Mouse (Mus musculus) c-Kit-positive CD71-positive TER-119-positive erythroid progenitor cells, embryonic 14.5 days (primary cell): ENCODE results near the gene Hras.

Experiments used
- DNase-seq: peaks from one replicate; pipeline ENCODE4 v3.0.0-alpha.2; 2013; ENCODE audit warnings: low spot score

Gene Hras

GRCm38 (mm10) chr7:141193948-141194347 lies at the start of gene Hras, which contains the start of gene Lrrc56:
Gene Hras (minus strand): TSS chr7:141194005.
Gene Lrrc56 (plus strand): TSS chr7:141194157.
- peak; percentile 98 for DNase-seq

GRCm38 (mm10) chr7:141231551-141231950 lies 37.7 kb upstream of the Hras start:
- no peak for DNase-seq

DNA sequence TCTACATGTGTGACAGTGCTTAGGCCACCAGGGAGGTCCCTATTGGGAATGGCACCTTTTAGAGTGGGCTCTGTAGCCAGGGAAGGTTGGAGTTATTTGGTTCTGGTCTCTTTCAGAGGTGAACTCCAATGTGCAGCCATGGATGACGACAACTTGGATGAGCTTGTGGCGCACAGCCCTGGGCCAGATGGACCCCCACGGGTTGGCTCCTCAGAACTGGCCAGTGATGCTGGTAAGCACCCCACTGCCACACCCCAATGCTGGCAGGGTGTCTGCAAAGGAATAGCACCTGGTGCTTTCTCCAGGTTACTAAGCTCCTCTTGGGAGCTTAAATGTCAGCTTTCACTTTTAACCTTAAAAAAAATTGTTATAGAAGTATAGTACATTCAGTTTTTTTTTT lies 37.3 kb upstream of the Hras start:
- no peak for DNase-seq

- no peak for DNase-seq
Measured at GRCm38 (mm10) chr7:141230570-141230969, 36.8 kb upstream of the Hras start.

- DNase-seq, result no peak
Measured at GRCm38 (mm10) chr7:141229702-141230101, 35.9 kb upstream of the Hras start.

DNA sequence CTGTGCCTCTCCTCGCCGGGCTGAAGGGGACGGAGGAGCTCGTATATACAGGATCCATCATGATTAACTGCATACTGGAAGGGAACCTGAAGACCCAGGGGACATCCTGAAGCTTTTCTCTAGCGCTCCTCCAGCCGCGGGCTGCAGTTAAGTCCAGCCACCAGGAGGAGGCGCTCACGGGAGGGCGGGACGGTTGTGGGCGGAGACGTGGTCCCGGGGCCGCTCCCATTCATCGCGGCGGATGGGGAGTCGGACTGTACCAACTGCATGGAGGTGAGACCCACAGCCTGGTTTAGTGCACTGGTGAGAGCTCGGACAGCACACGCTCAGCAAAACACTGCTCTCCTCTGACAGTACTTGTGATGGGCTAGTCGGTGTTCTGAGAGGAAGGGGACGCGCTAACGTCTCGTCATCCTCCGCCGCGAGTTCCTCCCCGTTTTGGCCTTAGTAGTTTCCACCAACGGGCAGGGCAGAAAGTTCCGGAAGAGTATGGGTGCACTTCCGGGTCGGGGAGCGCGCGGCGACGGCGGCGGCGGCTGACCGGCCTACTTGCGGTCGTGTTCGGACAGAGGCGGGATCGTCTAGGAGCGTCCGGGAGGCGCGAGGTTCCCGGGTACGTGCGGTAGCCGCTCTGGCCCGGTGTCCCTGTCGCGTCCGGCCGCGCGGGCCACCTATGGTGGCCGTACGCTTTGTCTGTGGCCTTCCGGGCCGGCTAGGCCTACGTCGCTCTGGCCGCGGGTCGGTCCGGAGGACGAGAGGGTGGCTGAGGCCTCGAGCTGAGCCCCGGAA lies 34.7 kb upstream of the Hras start, which contains the start of gene Phrf1:
Gene Phrf1 (plus strand): TSS at position 506 of the 789 bp plus-strand sequence.
- peak; percentile 93 for DNase-seq

DNA sequence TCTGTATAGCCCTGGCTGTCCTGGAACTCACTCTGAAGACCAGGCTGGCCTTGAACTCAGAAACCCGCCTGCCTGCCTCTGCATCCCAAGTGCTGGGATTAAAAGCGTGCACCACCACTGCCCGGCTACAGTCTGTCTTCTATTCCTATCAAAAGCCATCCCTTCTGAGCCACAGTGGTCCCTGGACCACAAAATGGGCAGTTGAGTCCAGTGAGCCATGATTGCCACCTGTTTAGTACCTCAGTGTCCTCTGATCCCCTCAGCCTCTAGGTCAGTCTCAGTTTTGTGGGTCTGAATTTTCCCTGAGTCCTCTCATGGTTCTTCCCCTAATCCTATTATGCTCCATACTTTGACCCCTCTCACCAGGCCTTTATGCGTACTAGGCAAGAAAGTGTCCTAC lies 34.0 kb upstream of the Hras start:
- DNase-seq, result no peak

DNA sequence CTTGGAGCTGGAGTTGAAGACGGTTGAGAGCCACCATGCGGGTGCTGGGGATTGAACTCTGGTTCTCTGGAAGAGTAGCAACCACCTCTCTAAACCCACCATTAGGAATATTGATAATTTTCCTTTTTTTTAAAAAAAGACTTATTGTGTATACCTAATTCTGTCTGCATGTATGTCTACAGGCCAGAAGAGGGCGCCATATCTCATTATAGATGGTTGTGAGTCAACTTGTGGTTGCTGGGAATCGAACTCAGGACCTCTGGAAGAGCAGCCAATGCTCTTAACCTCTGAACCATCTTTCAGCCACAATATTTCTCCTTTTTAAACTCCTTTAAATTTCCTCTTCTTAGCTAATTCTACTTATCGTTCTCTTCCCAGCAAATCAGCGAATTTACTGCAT lies 32.7 kb upstream of the Hras start:
- no peak for DNase-seq

DNA sequence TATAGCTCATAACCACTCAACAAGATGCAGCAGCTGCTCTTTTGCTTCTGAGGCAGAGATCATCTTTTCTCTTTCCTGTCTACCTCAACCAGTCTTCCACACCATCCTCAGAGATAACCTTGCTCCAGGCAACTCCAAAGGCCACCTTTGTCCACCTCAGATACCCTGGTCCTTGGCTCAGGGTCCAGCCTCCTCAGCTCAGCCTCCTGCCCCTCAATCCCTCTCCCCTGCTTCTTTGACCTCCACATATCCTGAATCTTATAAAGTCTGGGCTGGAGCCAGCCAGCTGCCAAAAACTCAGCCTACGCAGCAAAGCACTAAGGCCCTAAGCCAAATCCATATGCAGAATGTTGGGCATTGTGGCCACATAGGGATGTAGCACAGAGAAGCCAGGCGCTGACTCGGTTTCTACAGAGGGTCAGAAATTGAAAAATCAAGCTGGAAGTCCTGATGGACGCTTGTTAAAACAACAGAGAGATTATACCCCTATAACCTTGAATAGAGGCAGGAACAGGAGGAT lies 29.0 kb upstream of the Hras start:
- no peak for DNase-seq

DNA sequence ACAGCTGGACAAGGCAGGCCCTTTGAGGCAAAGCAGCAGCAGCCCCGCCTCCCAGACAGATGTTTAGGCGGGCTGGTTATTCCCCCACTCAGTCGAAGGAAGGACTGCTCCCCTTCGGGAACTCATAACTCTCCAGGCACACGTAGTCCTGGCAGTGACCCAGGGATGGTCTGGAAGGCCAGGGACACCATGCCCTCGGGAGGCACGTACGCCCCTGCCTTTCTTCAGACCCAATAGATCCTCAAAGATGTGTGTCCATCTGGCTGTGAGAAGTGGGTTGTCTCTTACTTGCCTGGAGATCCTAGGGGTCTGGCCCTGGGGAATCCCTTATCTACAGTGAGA lies 28.3 kb upstream of the Hras start:
- DNase-seq, result no peak

DNA sequence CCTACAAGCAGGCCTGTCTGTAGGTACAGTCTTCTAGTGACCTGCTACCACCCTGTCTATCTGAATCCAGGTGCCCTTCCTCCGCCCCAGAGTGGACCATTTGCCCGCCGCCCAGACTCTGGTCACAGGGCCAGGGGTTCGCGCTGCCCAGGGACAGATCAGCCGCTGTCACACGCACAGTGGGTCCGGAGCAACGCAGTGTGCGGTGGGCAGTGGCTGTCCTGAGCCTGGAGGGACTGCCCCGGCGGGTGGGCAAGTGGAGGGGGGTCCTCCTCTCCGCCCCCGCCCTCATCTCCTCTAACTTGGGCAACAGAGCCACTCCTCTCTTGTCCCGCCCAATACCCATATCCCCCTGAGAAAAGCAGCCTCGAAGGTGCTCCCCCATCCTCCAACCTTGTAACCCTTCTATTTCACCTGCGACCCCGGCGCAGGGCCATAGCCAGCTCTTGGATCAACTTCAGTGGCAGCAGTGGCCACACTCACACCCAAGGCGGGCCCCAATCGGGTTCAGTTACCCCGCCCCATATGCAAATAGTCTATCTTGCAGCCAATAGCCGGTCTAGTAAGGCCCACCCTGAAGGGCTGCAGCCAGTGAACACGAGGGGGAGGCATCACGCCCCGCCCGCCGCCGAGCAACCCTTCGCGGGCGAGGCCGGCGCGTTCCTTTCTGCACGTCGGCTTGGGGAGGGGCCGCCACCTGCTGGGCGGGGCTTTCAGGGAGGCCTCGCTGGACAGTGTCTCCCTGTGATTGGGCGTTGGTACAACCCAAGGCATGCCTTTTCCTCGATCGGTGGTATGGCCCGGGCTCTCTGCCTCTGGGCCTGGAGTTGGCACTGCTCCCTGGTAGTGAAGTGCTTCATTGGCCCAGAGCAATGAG lies 27.7 kb upstream of the Hras start:
- DNase-seq, result peak; percentile 98

- DNase-seq, result no peak
Measured at GRCm38 (mm10) chr7:141220377-141220776, 26.6 kb upstream of the Hras start.

DNA sequence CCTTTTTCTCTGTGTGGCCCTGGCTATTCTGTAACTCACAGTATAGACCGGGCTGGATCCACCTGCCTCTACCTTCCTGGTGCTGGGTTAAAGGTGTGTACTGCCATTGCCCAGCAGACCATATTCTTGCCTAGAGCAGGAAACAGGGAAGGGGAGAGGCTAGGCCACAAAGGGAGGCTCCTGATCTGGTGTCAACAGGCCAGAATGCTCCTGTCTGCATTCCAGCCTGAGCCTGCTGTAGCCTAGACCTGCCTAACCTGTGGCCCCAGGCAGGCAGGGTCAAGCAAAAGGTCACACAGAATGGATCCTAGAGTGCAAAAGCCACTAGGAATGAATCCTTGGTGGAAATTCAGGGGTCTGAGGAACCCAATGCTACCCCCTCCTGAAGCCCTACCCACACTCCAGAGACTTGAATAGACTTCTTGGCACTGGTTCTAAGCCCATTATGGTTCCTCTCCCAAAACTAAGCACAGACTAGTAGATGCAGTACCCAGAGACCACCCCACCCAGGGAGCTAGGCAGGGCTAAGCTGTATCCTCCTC lies 25.8 kb upstream of the Hras start:
- DNase-seq, result no peak

DNA sequence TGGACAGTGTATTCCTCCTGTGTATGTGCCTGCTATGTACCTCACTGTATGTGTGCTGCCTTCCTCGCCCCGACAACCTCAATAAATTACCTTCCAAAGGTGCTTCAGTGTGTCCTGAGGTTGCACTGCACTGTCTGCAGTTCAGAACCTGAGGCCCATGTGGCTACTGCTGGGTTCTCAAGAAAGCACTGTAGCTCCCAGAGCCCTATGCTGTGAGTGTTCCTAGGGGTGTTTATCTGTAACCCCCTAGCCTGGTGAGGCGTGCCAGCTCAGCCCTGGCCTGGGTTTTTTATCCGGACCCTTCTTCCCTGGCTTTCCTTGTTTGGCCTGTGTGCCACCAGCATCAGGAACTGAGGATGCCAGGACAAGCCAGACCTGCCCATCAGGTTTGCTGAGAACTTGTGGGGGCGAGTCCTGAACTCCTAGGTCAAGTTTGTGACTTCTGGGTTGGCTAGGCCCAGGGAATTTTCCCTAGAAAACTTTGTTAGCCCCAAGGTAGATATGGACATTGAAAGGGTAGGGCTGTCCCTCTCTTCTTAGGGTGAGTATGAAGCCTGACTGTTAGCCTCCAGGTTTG lies 24.8 kb upstream of the Hras start:
- DNase-seq, result no peak

GRCm38 (mm10) chr7:141218141-141218540 lies 24.3 kb upstream of the Hras start:
- no peak for DNase-seq

- DNase-seq, result no peak
Measured at GRCm38 (mm10) chr7:141217343-141218013, 23.7 kb upstream of the Hras start.

- DNase-seq, result no peak
Measured at GRCm38 (mm10) chr7:141216894-141217293, 23.1 kb upstream of the Hras start.

DNA sequence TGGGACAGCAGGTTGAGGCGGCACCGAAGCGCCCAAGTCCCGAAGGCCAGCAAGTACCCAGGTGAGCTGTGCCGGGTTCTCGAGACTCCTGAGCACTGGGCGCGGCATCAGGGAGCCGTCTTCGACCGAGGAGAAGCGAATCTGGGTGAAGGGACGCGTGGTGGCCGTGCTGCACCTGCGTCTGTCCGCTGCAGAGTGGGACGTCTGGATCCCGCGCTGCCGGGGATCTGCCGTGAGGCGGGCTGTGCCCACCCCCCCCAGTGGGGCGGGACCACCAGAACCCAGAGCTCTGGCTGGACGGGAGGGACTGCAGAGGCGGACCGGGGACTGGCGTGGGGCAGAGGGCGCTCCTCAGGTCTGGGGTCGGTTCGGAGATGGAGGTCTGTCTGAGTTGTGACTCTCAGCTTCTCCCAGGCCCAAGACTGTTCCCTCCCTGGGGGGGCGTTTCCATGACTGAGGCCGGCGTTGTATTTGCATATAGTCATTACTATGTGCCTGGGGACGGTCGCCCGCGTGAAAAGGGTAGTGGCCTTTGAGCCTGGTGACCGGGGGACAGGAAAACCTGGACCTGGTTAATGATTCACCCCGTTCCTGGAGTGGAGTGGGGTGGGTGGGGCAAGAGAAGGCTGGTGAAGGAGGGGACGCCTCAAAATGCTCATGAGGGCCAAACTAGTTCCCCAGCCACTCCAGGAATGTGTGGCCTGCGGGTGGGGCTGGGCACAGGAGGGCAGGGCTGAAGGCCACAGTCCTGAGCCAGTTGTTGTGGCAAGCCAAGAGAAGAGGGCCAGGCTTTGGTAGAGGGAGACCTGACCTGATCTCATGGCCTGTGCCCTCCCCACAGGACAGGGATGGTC lies 22.3 kb upstream of the Hras start:
- DNase-seq, result no peak

- peak; percentile 96 for DNase-seq
Measured at GRCm38 (mm10) chr7:141215101-141215879, 21.5 kb upstream of the Hras start, which contains the start of gene Rassf7. Gene Rassf7 (plus strand): TSS chr7:141215860.

DNA sequence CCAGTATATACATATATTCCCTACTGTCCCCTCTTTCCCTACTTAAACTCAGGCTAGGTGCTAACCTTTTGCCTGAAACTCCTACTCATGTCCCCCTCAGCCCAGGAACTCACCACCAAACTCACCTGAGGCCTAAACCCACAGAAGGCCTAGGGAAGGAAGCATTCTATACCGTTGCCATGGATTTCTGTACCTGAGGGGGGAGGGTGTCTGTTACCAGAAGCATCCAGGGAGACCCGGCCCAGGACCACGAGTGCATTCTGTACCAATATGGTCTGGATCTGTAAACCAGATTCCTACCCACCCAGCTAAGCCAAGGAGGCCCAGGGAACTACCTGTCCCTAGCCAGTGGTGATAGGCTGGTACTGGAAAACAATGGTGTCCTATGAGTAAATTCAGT lies 20.5 kb upstream of the Hras start:
- DNase-seq, result no peak
